Mouse (Mus musculus) kidney, adult 8-10 months (tissue): ENCODE measurements around the gene Orc3.

ENCODE experiments used
- DNase-seq, 2 experiments: peaks; one replicate each; pipeline ENCODE4 v3.0.0; 2022

The Orc3 gene

GRCm38 (mm10) chr4:34614630-34615094 is at the start of gene Orc3, which contains the start of gene Rars2:
Gene Orc3 (minus strand): TSS chr4:34614944.
Gene Rars2 (plus strand): TSS chr4:34614957.
- DNase-seq, result peak; percentile 92 to 93

- no peak for DNase-seq
Measured at GRCm38 (mm10) chr4:34661927-34662326, 47.2 kb upstream of the Orc3 start.

GRCm38 (mm10) chr4:34661514-34661913 is 46.8 kb upstream of the Orc3 start:
- no peak for DNase-seq

DNA sequence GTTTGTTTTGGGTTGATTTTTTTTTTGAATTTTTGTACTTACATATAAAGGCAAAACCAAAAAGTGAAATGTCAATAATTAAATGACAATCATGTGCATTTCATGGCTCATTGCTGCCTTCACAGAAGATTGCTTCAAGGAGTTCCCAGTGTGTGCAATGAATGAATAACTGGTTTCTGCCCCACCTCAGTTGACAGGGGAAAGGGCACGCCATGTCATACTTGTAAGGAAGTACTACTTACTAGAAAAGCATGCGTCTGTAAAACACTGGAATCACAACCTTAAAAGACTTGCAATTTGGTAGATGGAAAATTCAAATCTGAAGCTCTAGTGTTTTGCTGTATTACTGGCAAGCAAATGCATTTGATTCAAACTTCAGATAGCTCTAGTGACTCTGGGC is 44.3 kb upstream of the Orc3 start:
- no peak for DNase-seq

GRCm38 (mm10) chr4:34656101-34656500 is 41.4 kb upstream of the Orc3 start:
- no peak for DNase-seq

DNA sequence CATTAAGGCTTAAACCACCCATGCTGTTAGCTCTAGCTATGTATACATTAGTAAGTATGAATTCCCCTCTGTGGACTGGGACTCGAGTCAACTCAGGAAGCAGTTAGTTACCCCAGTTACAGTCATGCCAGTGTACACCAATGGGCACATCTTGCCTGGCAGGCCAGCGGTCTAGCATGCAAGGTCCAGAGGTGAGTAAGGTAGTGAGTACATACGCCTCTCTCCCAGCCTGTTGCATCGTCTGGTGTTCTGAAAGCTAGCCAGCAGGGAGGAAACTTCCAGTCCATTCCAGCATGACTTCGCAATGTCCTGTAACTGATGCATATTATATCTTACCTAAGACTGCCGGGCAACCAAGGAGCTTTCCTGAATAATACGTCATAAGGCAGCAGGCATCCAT is 38.4 kb upstream of the Orc3 start:
- no peak for DNase-seq

DNA sequence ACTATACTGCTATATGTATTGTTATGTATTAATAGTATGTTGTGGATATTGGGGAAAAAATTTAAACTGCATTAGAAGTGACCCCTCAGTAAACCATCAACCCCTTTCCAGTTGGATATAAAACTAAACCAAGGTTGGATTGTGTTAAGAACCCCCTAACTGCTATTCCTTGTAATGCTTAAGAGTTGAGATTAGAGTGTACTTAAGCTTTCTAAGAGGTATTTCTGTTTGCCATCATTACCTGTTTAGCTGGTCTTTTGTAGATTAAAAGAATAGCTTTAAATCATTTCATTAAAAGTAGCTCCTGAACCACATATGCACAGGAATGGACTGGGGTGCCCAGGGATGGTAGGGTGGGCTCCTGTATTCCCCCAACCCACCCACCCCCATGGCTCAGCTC is 30.0 kb upstream of the Orc3 start:
- DNase-seq, result no peak

GRCm38 (mm10) chr4:34640731-34641130 is 26.0 kb upstream of the Orc3 start:
- no peak for DNase-seq

DNA sequence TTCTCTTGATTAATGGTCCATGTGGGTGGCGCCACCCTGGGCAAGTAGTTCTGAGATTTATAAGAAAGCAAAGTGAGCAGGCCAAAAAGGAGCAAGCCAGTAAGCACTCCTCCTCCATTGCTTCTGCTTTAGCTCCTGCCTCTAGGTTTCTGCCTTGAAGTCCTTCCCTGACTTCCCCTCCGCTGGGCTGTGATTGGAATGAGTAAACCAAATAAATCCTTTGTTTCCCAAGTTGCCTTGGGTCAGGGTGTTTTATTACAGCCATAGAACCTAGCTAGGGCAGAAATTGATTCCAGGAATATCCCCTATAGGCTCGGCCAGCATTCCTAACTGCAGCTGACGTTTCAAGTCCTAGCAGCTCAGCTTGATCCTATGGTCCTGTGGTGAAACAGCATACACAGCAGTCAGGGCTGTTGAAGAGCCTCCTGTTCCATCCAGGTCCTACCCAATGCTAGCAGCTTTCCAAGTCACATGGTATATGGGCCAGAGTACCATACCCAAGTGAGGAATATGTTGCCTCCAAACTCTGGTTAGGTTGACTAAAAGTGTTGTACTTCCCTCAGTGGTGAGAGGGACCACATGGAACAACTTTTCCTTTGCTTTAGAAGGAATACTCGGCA is 25.1 kb upstream of the Orc3 start:
- DNase-seq, result no peak

- DNase-seq, result no peak
Measured at GRCm38 (mm10) chr4:34637851-34638250, 23.1 kb upstream of the Orc3 start.

- DNase-seq, result no peak
Measured at GRCm38 (mm10) chr4:34637386-34637785, 22.6 kb upstream of the Orc3 start.

DNA sequence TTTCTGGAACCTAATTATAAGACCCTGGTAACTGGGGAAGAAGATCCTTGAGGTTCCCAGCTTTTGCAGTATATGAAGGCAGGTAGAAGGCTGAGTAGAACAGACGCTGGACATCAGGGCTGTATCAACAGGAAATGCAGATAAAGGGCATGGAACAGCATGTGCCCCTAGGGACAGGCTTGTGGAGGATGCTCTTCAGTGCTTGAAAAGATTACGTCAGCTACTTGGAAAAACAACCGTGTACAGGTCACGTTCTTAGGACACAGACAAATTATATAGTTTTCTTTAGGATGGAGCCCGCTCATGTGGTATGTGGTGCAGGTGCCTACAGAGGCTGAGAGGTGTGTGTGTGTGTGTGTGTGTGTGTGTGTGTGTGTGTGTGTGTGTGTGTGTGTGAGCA is 21.3 kb upstream of the Orc3 start:
- DNase-seq, result no peak

GRCm38 (mm10) chr4:34634129-34634528 is 19.4 kb upstream of the Orc3 start:
- DNase-seq, result peak; percentile 27 to 35

GRCm38 (mm10) chr4:34629956-34630355 is 15.2 kb upstream of the Orc3 start:
- peak; percentile 31 to 68 for DNase-seq

- no peak for DNase-seq
Measured at GRCm38 (mm10) chr4:34626401-34626800, 11.7 kb upstream of the Orc3 start.

DNA sequence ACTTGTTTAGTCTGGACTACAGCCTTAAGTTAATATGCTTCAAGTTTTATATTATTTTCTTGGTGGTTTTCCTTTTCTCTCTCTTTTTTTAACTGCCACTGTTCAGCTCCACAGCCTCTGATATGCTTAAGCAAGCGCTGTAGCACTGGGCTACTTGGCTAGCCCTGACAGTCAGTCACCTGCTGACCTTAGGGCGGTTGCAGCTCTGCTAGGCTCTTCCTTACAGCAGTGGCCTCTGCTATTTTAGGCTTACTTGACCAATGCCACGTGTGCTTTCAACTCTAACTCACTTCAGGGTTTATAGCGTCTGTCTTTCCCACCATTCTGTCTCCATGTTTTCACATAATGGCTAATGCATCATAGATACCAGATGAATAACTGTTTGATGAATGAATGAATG is 10.8 kb upstream of the Orc3 start:
- DNase-seq, result no peak

DNA sequence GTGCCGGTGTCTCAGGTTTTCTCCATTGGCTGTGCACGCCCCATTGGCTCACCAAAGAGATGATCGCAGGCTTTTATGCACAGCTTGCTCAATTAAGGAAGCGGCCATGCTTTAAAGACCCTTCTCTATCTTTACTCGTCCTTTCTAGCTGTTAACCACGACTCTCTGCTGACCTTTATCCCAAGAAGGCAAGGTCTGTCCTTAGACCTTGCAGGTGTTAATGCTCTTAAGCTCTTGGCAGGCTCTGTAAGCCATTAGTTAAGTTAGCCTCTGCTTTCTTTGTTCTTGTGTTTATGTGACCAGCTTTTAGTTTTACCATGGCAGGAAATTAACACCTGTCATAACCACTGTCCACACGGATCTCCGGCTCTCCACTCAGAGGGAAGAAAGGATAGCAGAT is 1.4 kb upstream of the Orc3 start:
- peak; percentile 20 to 29 for DNase-seq

DNA sequence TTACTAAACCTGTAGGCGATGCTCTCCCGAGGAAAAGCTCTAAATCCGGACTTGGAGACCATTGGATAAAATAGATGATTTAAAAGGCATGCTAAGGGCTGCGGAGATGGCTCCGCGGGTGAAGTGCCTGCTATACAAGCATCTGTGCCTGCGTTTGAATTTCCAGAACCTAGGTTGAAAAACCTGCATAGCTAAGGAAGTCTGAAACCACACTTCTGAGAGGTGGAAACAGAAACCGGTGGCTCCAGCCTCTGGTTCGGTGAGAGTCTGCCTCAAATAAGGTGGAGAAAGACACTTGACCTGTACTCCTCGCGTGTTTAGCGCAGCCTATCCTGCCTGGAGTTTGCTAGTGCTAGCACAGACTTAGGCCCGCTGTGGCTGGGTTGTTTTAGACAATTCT is 559 bp upstream of the Orc3 start:
- peak in 1 of 2 experiments; percentile 25 for DNase-seq

DNA sequence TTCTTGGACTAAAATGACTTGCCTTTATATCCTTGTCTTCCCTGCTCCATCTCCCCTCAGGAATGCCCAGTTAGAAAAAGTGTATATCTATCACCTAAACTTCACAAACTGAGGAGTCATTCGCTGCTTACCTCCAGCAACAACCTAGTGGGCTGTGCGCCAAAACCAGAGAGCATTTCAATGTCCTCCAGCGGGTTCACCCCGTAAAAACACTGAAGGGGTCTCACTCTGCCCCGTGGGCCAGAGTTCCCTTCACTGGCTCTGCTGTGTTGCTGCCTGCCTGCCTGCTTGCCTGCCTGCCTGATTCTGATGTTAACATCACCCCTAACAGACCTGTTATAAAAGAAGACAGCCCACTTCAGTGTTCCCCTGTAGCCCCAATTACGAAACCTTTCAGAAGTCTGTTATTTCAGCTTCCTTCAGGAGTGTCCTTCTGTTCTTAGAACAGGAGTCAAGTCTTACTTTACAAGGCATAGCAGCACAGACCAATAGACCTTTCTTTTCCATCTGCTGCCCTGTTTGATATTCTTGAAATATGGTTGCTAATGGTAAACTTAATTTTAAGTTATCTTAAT is 1.1 kb downstream of the Orc3 start:
- peak; percentile 29 to 56 for DNase-seq

GRCm38 (mm10) chr4:34606658-34607057 is 8.1 kb downstream of the Orc3 start:
- no peak for DNase-seq

DNA sequence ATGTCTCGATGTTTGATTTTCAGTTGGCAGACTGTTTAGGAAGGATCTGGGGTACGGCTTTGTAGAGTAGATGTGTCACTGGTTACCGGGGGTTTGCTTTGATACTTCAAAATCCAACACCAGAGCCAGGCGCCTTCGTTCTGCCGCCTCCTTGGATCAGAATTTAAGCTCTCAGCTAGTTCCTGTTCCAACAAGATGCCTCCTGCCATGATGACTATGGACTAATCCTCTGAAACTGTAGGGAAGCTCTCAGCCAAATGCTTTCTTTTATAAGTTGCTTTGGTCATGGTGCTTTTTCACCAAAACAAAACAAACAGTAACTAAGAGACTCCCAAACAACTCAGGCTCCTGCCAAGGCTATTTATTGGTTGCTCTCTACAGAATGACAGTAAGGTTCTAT is 11.6 kb downstream of the Orc3 start:
- no peak for DNase-seq

GRCm38 (mm10) chr4:34584871-34585607 is 29.7 kb downstream of the Orc3 start:
- DNase-seq, result peak; percentile 41 to 55

DNA sequence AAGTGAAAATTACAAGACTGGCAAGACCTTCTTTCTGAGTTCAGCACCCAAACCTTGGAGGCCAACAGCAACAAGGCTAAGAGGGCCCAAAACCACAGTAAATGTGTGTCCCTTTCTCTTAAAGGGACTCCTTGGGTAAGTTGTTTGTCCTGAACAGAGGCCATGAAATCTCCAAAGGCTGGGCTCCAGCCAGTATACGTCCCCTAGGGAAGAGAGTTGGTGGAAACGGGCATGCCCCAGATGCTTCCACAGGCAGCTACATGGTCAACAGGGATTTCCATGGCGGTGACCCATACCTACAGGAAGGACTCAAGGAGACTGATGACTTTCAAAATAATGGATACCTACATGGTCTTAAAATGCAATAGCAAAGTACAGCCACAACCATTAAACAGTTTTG is 31.3 kb downstream of the Orc3 start:
- DNase-seq, result no peak

DNA sequence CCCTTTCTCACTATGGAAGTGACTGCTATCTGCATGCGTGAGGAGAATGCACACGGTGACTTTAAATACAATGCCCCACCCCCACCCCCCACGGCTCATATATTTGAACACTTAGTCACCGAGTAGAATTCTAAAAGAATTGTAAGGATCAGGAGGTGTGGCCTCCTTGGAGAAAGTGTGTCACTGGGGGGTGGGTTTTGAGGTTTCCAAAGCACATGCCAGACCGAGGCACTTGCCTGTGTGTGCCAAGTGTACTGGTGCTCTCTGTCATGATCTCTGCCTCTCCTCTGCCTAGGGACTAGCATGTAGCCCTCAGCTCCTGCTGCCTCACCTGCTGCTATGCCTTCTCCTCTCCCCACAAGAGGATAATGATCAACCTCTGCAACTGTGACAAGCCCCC is 32.3 kb downstream of the Orc3 start:
- no peak for DNase-seq
